Mouse (Mus musculus) hindbrain, embryonic 16.5 days (tissue): ENCODE results near the gene Mrps12. TPM values are rescaled to one million over a fixed set of nuclear protein-coding genes. Genes with fewer than 3 reads are reported as not detected.

Source experiments
- ATAC-seq: fragments of 200-750 bp; cut with Nextera tagmentation; 2 replicates; pipeline ENCODE4 v1.8.0; 2017; ENCODE audit warnings: moderate TSS enrichment, moderate library complexity
- H3K27ac ChIP-seq: fragments of 300-500 bp; sonication (generic); 2 replicates; pipeline ENCODE4 v1.5.1; 2014; ENCODE audit warnings: low read depth, mild to moderate bottlenecking, control low read depth, low read length, moderate library complexity
- H3K27me3 ChIP-seq: fragments of 300-500 bp; sonication (generic); replicated peaks from 2 replicates; pipeline ENCODE4 v1.6.1; 2014; ENCODE audit warnings: low read length; ENCODE audit not compliant: control insufficient read depth, insufficient read depth
- H3K36me3 ChIP-seq: fragments of 300-500 bp; sonication (generic); 2 replicates; pipeline ENCODE4 v1.6.1; 2014; ENCODE audit warnings: mild to moderate bottlenecking, low read length, moderate library complexity, mixed read lengths; ENCODE audit not compliant: control insufficient read depth, insufficient read depth
- H3K4me1 ChIP-seq: fragments of 300-500 bp; sonication (generic); 2 replicates; pipeline ENCODE4 v1.6.1; 2014; ENCODE audit warnings: low read depth, low read length; ENCODE audit not compliant: control insufficient read depth, insufficient read depth
- H3K4me2 ChIP-seq: fragments of 300-500 bp; sonication (generic); 2 replicates; pipeline ENCODE4 v1.6.1; 2014; ENCODE audit warnings: mild to moderate bottlenecking, low read length, control low read depth, moderate library complexity
- H3K4me3 ChIP-seq: fragments of 300-500 bp; sonication (generic); 2 replicates; pipeline ENCODE4 v1.5.1; 2014; ENCODE audit warnings: mild to moderate bottlenecking, low read length, control low read depth, moderate library complexity
- H3K9ac ChIP-seq: fragments of 300-500 bp; sonication (generic); 2 replicates; pipeline ENCODE4 v1.6.1; 2014; ENCODE audit warnings: low read depth, mild to moderate bottlenecking, control low read depth, low read length, moderate library complexity
- H3K9me3 ChIP-seq: fragments of 300-500 bp; sonication (generic); 2 replicates; pipeline ENCODE4 v1.6.1; 2014; ENCODE audit warnings: mild to moderate bottlenecking, low read length, moderate library complexity; ENCODE audit not compliant: control insufficient read depth
- WGBS: fragments of 180-500 bp; shearing (Covaris S2); extraction: QIAGEN DNeasy Blood & Tissue Kit; methylation state at CpG from one replicate; pipeline ENCODE4 v1.1.7; 2014; 5-methylcytosine and 5-hydroxymethylcytosine counted together
- polyA plus RNA-seq: library from polyadenylated mRNA; unstranded; fragments of >200 nt; fragmentation: Nextera tagmentation; extraction: Ambion mirVana; gene quantifications from 2 replicates; pipeline ENCODE4 v1.2.1, GENCODE M21; 2015

Gene Mrps12
- polyA plus RNA-seq, 1 experiment from 2014 or later, result 113 TPM

GRCm38 (mm10) chr7:28720753-28721537 lies 20.7 kb downstream of the Mrps12 start:
- Histone ChIP-seq H3K36me3 (no peaks in the 10 kb centered on the region), H3K27me3 (no peaks in the 10 kb centered on the region), H3K4me3 (no peak overlapping the region), H3K27ac (no peak overlapping the region), H3K4me1 (peaks cover 4% of the 10 kb centered on the region; the same call in 1 of the 2 replicates), H3K4me2 (no peak overlapping the region), H3K9me3 (no peaks in the 10 kb centered on the region), H3K9ac (no peak overlapping the region)
- 55% methylated on average over 3 of the region's 3 CpGs for WGBS
- ATAC-seq, result no peak

- WGBS, result 90% methylated on average over 2 of the region's 2 CpGs
- Histone ChIP-seq H3K27me3 (no peaks in the 10 kb centered on the region), H3K4me1 (peaks cover 4% of the 10 kb centered on the region; the same call in 1 of the 2 replicates), H3K27ac (no peak overlapping the region), H3K4me2 (no peak overlapping the region), H3K9me3 (no peaks in the 10 kb centered on the region), H3K4me3 (no peak overlapping the region), H3K9ac (no peak overlapping the region), H3K36me3 (no peaks in the 10 kb centered on the region)
- ATAC-seq, result no peak
These were observed 22.0 kb downstream of the Mrps12 start for GRCm38 (mm10) chr7:28719650-28720049.

DNA sequence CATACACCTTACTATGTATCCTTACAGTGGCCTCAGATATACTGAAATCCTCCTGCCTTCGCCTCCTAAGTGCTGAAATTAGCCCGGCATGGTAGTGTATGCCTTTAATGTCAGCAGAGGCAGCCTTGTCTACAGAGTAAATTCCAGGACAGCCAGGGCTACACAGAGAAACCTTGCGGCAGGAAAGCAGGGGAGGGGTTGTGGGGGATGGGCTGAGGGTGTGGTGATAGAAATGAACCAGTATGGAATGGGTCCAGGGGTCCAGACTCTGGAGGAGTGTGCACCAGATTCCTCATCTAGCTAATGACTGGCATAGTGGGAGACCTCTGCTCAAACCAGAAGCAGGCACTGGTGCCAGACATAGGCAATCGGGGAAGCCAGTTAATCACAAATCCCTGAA lies 22.5 kb downstream of the Mrps12 start:
- no peak overlapping the region for H3K27ac ChIP-seq
- 66% methylated on average over 4 of the region's 4 CpGs for WGBS
- ATAC-seq, result no peak

GRCm38 (mm10) chr7:28717726-28718125 lies 23.9 kb downstream of the Mrps12 start:
- Histone ChIP-seq H3K4me3 (no peak overlapping the region), H3K4me2 (no peak overlapping the region), H3K27ac (no peak overlapping the region), H3K9ac (no peak overlapping the region), H3K9me3 (no peaks in the 10 kb centered on the region), H3K27me3 (no peaks in the 10 kb centered on the region), H3K36me3 (no peaks in the 10 kb centered on the region), H3K4me1 (peaks cover 4% of the 10 kb centered on the region; the same call in 1 of the 2 replicates)
- ATAC-seq, result no peak
- 87% methylated on average over 10 of the region's 10 CpGs for WGBS

More for the DNA sequence above, 22.5 kb downstream of the Mrps12 start:
- no peak overlapping the region for H3K4me3 ChIP-seq
- H3K9me3 ChIP-seq, result no peaks in the 10 kb centered on the region
- H3K36me3 ChIP-seq, result no peaks in the 10 kb centered on the region
- peaks cover 4% of the 10 kb centered on the region; the same call in 1 of the 2 replicates for H3K4me1 ChIP-seq
- H3K27me3 ChIP-seq, result no peaks in the 10 kb centered on the region
- no peak overlapping the region for H3K4me2 ChIP-seq
- no peak overlapping the region; the same call in 1 of the 2 replicates for H3K9ac ChIP-seq

DNA sequence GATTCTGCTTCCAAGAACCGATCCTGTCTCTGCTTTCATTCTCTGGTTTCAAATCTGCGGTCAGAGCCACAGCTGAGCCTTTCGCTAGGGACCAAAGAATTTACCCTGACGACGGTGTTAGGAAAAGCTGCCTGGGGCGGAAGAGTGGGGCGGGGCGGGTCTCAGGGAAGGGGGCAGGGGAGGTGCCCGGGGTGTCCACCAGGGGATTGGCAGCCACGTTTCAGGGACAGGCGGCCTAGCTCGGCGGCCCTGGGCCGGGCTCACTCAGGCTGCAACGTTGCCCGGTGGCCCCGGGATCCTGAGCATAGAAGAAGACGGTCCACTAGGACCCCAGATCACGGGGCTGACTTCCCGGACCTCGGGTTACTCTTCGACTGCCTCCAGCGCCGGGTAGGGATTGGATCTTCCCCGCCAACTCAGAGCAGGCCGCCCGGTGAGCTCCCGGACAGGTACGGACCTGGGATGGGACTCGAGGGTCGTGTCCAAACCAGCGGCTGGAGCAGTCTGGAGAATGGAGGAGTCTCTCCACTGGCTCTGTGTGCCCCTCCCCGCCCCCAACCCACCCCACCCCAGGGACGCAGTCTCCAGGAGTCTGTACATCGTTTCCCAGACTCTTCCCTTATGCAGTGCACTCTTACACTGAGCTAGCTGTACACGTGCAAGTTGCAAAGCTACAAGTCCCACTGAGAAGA lies 24.9 kb downstream of the Mrps12 start, which contains the start of gene Fbxo17:
Gene Fbxo17, plus strand, starts transcription at position 215 of the 692 bp plus-strand sequence.
- Histone ChIP-seq H3K9ac (peak within 1 kb of the TSS; percentile 67), H3K27me3 (no peaks in the 10 kb centered on the region), H3K9me3 (no peaks in the 10 kb centered on the region), H3K4me3 (peak within 1 kb of the TSS; percentile 45), H3K4me1 (peaks cover 4% of the 10 kb centered on the region; the same call in 1 of the 2 replicates), H3K4me2 (peak within 1 kb of the TSS; percentile 83), H3K36me3 (no peaks in the 10 kb centered on the region), H3K27ac (no peak within 1 kb of the TSS)
- WGBS, result 2% methylated on average over 33 of the region's 36 CpGs
- peak; percentile 77 for ATAC-seq

DNA sequence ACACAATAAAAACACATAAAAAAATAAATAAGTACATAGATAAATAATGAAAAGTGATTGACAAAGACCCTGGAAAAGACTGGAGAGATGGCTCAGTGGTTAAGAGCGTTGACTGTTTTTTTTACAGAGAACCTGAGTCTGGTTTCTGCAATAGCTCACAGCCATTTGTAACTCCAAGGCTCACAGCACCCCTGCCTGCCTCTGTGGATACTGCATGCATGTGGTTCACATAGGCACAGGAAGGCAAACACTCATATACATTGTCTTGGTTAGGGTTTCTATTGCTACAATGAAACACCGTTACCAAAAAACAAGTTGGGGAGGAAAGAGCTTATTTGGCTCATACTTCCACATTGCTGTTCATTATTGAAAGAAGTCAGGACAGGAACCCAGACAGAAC lies 26.0 kb downstream of the Mrps12 start:
- peaks cover 4% of the 10 kb centered on the region; the same call in 1 of the 2 replicates for H3K4me1 ChIP-seq
- no peaks in the 10 kb centered on the region for H3K36me3 ChIP-seq
- no peak overlapping the region for H3K4me2 ChIP-seq
- no peak overlapping the region for H3K27ac ChIP-seq
- 97% methylated on average over 2 of the region's 2 CpGs for WGBS
- no peaks in the 10 kb centered on the region for H3K9me3 ChIP-seq
- no peaks in the 10 kb centered on the region for H3K27me3 ChIP-seq
- no peak for ATAC-seq
- H3K9ac ChIP-seq, result no peak overlapping the region
- H3K4me3 ChIP-seq, result no peak overlapping the region

- ATAC-seq, result no peak
- WGBS, result 88% methylated on average over 5 of the region's 5 CpGs
- no peak overlapping the region for H3K4me2 ChIP-seq
These were observed 27.0 kb downstream of the Mrps12 start for GRCm38 (mm10) chr7:28714667-28715066.

DNA sequence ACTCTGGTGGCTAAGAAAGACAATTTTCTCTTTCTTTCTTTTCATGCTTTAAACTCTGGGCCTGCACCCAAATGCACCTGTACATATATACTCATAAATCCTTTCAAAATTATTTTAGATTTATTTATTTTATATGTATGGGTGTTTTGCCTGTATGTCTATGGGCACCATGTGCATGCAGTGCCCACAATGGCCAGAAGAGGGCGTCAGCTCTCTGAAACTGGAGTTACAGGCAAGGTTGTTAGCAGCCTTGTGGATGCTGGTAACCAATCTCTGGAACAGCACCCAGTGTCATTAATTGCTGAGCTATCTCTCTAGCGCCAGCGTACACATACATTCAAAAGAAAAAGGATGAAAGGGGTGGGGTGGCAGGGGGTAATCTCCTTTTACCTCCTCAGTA lies 30.7 kb downstream of the Mrps12 start:
- no peak overlapping the region for H3K27ac ChIP-seq
- no peak overlapping the region for H3K4me2 ChIP-seq
- H3K9ac ChIP-seq, result no peak overlapping the region
- no peak for ATAC-seq
- H3K36me3 ChIP-seq, result no peaks in the 10 kb centered on the region
- 63% methylated on average over 3 of the region's 3 CpGs for WGBS
- H3K27me3 ChIP-seq, result no peaks in the 10 kb centered on the region
- no peaks in the 10 kb centered on the region for H3K9me3 ChIP-seq
- no peaks in the 10 kb centered on the region for H3K4me1 ChIP-seq
- no peak overlapping the region for H3K4me3 ChIP-seq

More at GRCm38 (mm10) chr7:28714667-28715066, 27.0 kb downstream of the Mrps12 start:
- H3K27ac ChIP-seq, result no peak overlapping the region
- H3K9me3 ChIP-seq, result no peaks in the 10 kb centered on the region
- peaks cover 4% of the 10 kb centered on the region; the same call in 1 of the 2 replicates for H3K4me1 ChIP-seq
- no peaks in the 10 kb centered on the region for H3K36me3 ChIP-seq
- H3K9ac ChIP-seq, result no peak overlapping the region
- no peak overlapping the region for H3K4me3 ChIP-seq
- H3K27me3 ChIP-seq, result no peaks in the 10 kb centered on the region

- ATAC-seq, result no peak
- Histone ChIP-seq H3K27ac (no peak overlapping the region), H3K4me2 (no peak overlapping the region), H3K4me3 (no peak overlapping the region), H3K27me3 (no peaks in the 10 kb centered on the region), H3K36me3 (no peaks in the 10 kb centered on the region), H3K4me1 (no peaks in the 10 kb centered on the region), H3K9ac (no peak overlapping the region), H3K9me3 (no peaks in the 10 kb centered on the region)
These were observed 32.2 kb downstream of the Mrps12 start for GRCm38 (mm10) chr7:28709454-28709853.
